Mouse (Mus musculus) liver, embryonic 14.5 days (tissue): Measurements from ENCODE around the gene Ncf2.

ENCODE experiments used
- CTCF ChIP-seq: IDR thresholded peaks from 2 replicates; pipeline ENCODE4 v1.5.1; 2016; ENCODE audit warnings: antibody characterized with exemption, low read depth, control low read depth
- EP300 ChIP-seq: IDR thresholded peaks from 2 replicates; pipeline ENCODE4 v1.6.1; 2016; ENCODE audit warnings: antibody characterized with exemption, low read depth

- TF ChIP-seq CTCF (no peak), EP300 (no peak)
These were observed 38.8 kb downstream of the Ncf2 start for GRCm38 (mm10) chr1:152838841-152839240.
